Mouse (Mus musculus) frontal cortex, adult 2 months (tissue): ENCODE measurements around the gene Dpyd. TPM values are rescaled to one million over a fixed set of nuclear protein-coding genes. Genes with fewer than 3 reads are reported as not detected.

Experiments
- DNase-seq, 2 experiments: peaks; one replicate each; pipeline ENCODE4 v3.0.0; 2022; ENCODE audit warnings: low spot score in 1 of 2; ENCODE audit errors: extremely low spot score in 1 of 2
- polyA plus RNA-seq: library from polyadenylated mRNA; depleted of rRNA; stranded (reverse); fragments of >200 nt; gene quantifications from 2 replicates; pipeline ENCODE4 v1.2.3, GENCODE M21; 2012

The Dpyd gene
- polyA plus RNA-seq, 1 experiment = 4.1 TPM

DNA sequence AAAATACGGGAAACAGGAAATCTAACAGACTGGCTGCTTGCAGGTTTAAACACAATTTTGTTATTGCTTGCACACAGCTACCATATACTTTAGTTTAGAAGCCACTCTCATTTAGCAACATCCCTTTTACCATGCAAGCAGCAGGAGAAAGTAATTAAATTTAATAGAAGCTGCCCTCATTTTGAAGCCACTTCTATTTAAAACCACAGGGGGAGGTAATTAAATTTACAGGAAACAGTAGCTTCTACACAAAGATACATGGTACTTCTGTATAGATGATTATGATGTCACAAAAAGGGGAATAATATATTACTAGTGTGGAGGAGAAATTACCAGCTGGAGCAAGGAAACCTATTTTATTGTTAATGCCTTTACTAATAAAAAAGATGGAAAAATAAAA, 113.5 kb downstream of the Dpyd start:
- no peak for DNase-seq

DNA sequence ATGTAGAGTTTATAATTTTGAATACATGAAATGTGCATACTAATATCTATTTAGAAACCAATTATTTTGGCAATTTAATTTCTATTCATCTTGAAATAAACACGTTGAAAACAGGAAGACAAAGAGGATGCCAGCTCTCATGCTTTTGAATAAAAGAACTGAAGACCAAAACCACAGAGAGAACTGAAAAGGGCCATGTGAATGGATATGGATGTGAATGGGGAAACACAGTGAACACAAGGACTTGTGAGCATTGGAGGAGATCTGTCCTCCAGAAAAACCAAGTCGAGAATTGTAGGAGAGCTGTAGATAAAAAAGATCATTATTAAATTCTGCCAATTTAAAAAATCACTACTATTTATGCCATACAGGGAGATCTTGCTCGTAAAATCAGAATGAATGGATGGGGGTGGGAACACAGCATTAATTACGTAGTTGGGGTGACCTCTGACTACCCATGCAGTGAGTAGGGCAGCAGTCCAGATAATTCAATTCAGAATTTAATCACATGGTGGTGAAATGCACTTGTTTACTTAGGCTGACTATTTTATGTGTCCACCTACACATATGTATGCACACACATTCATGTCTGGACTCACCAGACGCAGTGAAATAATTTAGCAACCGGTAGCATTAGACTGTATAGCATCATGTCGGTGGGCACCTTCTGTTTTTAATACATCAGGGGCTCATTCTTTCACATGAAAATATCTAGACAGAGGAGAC, 114.3 kb downstream of the Dpyd start:
- no peak for DNase-seq

DNA sequence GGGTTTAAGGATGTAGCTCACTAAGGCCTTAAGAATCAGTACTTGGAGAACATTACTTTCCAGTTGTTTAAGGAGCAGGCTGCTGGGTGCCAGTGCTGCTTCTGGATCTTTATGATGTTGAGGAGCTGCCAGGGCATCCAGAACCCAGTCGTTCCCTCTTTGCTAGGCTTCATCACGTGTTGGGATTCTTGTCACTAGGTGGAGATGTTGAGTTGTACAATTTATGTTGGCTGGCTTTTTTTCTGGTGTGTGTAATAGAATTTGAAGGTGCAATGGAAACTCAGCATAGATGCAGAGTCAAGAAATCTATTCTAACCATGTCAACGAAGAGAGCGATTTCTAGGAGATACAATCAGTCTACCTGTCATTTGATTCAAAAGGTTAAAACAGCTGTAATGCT, 118.9 kb downstream of the Dpyd start:
- DNase-seq = no peak

DNA sequence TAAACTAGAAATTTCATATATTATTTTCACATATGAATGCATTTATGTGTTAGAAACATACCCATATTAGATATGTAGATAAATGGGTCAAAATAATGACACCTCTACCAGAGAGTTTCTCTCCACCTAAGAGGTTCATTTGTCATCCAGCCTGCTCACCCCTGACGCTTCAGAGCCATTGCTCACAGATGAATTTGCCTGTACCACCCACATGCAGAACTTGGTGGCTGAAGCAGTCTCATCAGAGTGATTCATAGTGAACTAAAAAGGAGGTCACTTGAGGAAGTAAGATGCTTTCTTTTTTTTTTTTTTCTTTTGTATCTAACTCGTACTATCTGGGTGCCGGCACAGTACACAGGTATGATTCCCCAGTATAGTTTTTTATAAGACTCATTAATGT, 188.3 kb downstream of the Dpyd start:
- DNase-seq = peak; percentile 3 to 21

DNA sequence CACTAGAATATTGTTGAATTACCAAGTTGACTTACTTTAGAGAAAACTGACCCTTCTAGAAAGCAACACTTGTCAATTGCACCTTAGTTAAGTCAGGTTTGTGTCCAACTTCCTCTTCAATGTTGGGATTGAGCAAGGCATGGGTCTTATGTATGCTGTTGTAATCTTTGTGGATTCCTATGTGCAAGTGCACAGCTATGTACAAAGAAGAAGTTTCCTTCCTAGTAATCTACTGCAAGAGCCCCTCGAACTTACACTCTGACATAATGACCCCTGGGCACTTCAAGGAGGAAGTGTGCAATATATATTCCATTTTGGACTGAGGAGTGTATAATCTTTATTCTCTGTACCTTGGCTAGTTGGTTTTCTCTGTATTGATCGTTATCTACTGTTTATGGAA, 191.7 kb downstream of the Dpyd start:
- no peak for DNase-seq

DNA sequence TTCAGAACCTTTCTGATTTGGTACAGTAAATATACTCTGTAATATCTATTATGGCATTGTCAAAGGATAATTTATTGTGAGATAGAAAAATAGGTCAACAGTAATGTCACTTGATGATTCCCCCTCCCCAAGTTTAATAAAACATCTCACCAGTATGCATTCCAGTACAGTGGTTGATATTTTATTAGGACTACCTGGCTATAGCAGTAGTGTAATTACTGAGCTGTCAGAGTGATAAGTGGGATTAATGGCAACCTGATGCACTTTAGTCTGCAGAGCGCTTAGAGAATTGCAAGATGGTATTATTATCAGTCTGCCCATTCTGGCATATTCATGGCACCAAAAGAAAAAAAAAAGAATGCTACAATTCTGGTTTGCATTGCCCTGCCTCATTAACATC, 194.2 kb downstream of the Dpyd start:
- no peak for DNase-seq

DNA sequence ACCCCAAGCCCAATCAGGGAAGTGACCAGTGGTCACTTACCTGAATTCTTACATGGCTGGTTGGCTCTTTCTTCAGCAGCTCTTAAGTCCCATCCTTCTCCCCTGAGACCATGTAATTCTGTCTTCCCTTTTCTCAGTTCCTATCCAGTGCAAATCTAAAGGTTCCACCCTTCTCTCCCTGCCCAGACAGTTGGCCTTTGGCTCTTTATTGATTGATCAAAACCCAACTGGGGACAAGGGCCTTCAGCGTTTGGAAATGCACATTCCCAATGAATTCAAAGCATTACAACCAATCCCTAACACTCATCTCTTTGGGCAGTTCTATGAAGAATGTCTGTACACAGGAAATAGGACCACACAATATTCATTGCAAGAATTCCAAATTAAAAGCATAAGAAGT, 251.0 kb downstream of the Dpyd start:
- no peak for DNase-seq

DNA sequence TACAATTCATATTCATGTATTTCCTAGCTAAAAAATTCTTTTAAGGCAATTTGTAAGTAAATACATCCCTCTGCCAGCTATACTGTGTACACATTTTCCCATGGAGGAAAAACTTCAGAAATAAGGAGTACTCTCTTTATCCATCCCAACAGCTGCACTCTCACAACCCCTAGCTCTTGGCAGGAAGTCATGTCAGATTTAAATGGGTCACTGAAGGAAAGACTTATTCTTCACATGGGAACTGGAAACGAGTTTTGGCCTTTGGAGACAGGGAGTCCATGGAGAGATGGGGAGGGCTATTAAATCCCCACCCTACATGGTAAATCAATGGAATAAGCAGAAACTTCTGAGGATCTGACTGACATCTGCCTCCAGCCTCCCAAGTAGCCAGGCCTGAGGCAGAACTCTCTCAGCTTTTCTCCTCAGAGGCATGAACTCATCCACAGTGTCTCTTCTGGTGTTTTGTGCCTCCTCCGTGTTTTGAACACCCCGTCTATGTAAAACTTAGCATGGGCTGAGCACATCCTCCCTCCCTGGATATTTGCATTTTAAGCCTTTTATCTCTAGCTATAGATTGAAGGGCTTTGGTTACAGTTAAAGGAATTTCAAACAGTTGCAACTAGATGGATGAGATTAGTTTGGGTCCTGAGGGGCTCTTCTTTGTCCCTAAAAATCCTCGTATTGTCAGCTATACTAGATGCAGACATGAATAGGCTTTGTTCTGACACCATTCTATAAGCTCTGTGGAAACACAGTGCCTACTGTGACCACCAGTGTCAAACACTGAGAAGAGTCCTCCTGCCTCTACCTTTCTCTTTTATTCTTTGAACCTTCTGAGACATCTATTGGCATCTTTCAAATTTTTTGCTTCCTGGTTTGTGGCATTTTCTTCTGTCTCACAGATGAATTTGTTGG, 288.9 kb downstream of the Dpyd start:
- DNase-seq = no peak

DNA sequence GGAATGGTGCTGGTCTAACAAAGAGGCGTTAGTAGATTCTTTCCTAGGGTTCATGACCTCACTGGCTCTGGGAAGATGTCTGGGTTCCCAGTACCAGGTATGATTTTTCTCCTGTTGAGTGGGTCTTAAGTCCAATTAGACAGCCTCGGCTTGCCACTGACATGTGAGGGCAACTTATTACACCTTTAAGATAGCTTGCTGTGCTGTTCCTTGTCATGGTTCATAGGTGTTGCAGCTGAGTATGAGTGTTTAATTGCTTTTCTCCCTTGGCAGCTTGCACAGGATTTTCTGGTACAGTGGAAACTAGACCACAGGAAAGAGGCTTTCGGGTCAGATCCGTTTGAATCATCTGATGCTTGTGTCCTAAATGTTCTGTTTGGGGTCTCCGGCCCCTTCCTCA, 290.8 kb downstream of the Dpyd start:
- DNase-seq = no peak

DNA sequence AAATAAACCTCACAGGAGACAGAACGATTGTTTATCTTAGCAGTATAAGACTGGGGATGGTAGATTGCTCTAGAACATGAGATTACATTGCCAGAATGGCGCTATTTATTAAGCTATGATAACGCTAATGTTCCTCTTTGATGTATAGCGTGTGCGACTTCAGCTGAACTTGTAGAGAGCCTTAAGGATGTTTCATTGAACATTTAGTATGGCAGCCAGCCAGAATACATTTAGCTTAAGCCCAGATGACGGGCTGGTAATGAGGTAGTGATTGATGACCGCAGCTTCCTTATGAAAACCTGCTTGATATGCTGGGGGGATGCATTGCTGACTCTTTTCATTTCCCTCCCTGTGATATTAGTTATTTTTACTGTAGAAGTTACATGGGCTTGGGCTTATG, 293.5 kb downstream of the Dpyd start:
- no peak for DNase-seq

DNA sequence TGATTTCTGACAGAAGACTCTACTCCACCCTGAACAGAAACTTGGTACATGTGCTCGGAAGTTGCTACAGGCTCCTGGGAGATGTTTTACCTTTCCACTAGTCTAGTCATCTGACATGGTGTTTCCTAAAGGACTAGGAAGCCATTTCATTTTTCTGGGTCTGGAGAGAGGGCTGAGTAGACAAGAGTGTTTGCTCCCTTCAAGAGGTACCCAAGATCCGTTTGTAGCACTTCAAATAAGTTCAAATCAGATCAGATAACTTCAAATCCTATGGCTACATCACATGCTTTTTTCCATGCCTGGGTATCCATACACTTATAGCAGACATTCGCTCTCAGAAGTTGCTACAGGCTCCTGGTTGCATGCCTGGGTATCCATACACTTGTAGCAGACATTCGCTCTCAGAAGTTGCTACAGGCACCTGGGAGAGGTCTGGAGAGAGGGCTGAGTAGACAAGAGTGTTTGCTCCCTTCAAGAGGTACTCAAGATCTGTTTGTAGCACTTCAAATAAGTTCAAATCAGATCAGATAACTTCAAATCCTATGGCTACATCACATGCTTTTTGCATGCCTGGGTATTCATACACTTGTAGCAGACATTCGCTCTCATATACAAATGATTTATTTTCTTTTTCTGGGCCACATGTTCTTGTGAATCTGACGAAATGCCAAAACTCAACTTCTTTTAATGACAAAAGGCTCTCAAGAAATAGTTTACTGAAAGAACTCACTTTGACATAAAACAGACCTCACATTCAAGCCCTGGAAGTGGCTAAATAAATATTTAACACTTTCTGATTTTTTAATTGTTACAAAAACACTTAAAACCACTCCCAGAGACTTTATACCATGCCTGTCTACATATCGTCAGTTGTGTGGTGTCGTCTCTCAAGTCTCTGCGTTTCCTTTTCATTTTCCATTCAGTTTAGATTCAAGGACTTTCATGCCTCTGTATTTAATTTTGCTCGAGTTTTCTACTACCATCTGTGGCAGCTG, 307.5 kb downstream of the Dpyd start:
- peak in 1 of 2 experiments; percentile 3 for DNase-seq

DNA sequence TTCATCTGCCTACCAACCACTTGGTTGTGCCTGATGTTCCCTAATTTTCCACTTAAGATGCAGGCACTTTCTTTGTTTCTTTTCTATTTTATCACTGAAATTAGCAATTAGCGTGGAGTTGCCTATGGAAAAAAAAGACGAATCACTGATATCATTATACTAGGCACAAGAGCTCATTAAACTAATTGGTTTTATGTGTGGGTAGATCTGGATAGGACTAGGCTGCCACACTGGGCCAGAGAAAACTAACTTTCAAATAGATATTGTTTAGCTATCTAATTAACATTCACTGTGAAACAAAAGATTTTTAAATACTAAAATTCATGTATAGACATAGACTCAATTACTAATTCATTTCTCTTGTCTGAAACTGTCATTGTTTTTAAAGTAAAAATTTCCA, 313.9 kb downstream of the Dpyd start:
- DNase-seq = no peak

DNA sequence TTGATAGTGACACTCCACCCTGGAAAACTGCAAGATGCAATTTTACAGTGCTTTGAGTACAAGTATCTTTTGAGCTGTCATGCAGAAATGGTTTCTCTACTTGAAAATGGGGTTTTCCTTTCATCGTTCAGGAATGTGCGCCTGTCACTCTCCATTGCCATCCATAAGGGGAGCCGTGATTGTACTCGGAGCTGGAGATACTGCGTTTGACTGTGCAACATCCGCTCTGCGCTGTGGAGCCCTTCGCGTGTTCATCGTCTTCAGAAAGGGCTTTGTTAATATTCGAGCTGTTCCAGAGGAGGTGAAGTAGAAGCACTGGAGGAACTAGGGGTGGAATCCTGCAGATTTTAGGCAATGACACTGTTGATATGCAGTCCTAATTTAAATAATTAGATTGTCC, 337.1 kb downstream of the Dpyd start:
- DNase-seq = no peak

DNA sequence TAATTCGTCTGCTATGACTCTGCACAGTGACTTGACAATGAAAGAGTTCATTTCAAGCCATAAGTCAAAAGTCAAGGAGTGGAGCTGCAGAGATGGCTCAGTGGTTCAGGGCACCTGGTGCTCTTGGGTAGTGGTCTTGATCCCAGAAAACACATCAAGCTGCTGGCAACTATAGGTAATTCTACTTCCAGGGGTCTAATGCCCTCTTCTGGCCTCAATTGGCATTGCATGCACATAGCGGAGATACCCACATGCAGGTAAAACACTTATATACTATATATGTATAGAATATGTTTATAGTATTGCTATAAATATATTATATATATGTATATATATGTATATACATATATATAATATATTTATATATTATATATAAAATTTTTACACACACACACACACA, 429.4 kb downstream of the Dpyd start:
- DNase-seq = no peak

DNA sequence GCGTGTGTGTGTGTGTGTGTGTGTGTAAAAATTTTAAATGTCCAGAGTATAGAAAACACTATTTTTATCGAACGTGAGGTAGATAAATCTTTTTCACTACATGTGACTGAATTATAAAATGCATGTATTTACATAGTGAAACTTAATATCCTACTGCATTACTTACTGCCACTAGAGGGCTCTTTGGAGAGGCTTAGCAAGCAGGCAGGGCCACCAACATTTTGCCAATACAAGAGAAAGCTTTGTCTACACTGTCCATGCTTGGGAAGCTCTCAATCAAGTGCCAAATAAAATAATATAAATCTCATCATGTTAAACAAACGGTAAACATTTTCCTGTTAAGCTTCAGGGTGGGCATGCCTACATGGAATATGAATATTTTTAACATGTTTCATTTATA, 429.9 kb downstream of the Dpyd start:
- peak in 1 of 2 experiments; percentile 4 for DNase-seq

DNA sequence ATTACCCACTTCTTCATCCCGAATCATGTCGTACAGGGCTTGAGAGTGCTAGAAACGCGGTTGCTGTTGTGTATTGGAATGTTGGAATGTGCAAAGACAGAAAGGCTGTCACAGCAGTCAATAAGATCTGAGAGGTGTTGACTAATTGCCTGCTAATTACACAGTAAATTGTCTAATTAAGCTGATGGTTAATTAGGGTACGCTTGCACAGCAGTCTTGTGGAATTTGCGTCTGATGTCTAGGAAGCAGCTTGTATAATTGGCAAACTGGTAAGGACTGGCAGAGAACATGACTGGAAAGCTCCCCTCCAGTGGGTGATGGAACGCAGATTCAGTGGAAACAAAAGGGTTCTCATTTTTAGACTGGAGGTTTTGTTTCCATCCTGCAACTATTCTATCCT, 459.3 kb downstream of the Dpyd start:
- DNase-seq = no peak

DNA sequence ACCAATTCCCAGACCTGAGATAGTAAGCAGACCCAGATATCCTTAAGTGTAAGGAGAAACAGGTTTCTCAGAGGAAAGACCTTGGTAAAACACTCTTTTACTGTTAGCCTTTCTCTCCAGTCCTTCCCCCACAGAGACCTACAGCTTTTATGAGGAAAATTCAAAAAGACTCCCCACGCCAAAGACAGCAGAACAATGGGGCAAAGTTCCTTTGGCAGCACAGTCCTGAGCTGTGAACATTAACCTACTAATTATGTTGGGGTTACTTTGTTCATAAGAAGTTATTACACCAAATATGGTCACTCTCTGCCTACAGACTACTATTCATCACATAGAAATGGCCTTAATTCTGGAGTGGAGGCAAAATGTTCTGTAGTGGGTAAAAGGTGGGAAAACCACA, 480.7 kb downstream of the Dpyd start:
- DNase-seq = no peak

DNA sequence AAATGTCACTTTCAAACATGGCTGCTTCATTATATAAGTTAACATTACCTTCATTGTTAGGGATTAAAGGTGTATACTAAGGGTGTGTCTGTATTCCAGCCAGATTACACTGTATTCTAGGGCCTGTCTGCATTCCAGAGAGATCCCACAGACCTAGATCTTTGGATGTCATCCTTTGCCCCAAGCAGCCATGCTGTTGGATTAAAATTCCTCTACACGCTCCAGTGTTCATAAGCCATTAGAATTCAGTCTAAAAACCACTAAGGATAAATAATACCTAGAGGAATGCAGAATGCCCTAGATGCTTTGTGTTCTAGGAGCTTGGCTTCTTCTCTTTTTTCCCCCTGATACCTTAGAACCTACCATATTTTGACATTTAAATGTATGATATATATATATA, 494.2 kb downstream of the Dpyd start:
- no peak for DNase-seq

DNA sequence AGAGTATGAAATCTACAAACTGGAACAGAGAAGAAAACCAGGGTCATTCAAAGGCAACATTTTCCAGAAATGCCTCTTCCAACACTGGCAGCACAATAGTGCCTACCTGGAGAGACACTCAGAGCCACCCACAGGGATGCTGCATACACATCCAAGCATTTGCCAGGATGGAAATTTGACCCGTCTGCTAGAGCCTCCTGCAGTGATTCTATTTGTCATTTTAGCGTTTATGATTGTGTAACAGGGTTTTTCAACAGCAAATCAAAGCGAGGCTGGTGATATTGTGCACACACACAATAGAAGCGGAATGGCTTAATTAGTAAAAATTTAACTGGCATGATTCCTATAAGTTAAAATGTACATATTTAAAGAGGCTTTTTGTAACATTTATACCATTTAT, 501.3 kb downstream of the Dpyd start:
- no peak for DNase-seq

DNA sequence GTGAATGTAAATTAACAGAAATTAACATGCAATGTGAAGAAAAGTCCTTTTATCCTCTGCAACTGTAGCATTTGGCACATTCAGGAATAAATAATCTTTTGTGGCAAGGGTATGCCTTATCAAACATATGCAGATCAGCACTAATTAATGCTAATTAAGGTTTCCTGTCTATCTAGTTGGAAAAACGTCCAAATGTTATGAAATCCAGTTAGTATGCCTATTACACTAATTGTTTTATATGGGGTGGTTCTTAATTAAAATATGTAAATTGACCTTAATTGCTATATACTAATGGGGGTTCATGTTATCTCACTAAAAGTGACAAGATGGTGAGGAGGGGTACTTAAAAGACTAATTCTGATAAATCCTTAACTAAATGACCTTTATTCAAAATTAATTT, 501.7 kb downstream of the Dpyd start:
- no peak for DNase-seq

DNA sequence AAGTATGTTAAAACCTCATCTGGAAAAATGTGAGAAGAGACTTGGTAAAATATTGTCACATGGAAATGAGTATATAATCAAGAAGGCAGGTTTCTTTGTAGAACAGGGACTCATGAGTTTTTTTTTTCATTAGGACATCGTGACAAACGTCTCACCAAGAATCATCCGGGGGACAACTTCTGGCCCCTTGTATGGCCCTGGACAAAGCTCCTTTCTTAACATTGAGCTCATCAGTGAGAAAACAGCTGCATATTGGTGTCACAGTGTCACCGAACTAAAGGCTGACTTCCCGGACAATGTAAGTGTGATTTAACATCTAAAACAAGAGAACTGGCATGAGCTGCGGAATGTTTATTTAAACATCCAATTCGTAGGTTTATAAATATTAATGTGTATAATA, 502.8 kb downstream of the Dpyd start:
- DNase-seq = no peak
